Mouse (Mus musculus): ENCODE data around the gene Mreg. TPM values are rescaled to one million over a fixed set of nuclear protein-coding genes. Genes with fewer than 3 reads are reported as not detected.

Gene Mreg
- polyA plus RNA-seq, 1 experiment from 2014 or later, result 6.2 TPM

GRCm38 (mm10) chr1:72172788-72173187 lies 39.3 kb downstream of the Mreg start:
- Histone ChIP-seq H3K9ac (ENCODE audit: low read depth, low read length) (no peak overlapping the region), H3K9me3 (replicated peaks; ENCODE audit: low read length) (no peaks in the 10 kb centered on the region), H3K4me2 (ENCODE audit: low read length) (no peak overlapping the region), H3K4me1 (replicated peaks; ENCODE audit: insufficient read depth, low read length) (no peaks in the 10 kb centered on the region), H3K27ac (no peak overlapping the region), H3K36me3 (ENCODE audit: insufficient read depth, low read length) (no peaks in the 10 kb centered on the region), H3K27me3 (ENCODE audit: insufficient read depth, low read length) (no peaks in the 10 kb centered on the region), H3K4me3 (replicated peaks; ENCODE audit: low read depth, low read length) (no peak overlapping the region)
- DNase-seq (ENCODE audit: low spot score) (no peak), ATAC-seq (replicated peaks; ENCODE audit: low FRiP score, low read depth) (no peak)
- WGBS, result 80% methylated on average over 8 of the region's 8 CpGs
- TF ChIP-seq CTCF (IDR thresholded peaks at IDR 0.05; ENCODE audit: low read depth), result no peak

- 0 out of 2 replicates have a peak, but pooled peaks have one; percentile 25 for ATAC-seq (replicated peaks; ENCODE audit: low FRiP score, low read depth)
- no peak overlapping the region for H3K4me2 ChIP-seq (ENCODE audit: low read length)
- no peaks in the 10 kb centered on the region for H3K4me1 ChIP-seq (replicated peaks; ENCODE audit: insufficient read depth, low read length)
- H3K36me3 ChIP-seq (ENCODE audit: insufficient read depth, low read length), result no peaks in the 10 kb centered on the region
- no peaks in the 10 kb centered on the region for H3K27me3 ChIP-seq (ENCODE audit: insufficient read depth, low read length)
- peak; percentile 38 for DNase-seq (ENCODE audit: low spot score)
- H3K9ac ChIP-seq (ENCODE audit: low read depth, low read length), result no peak overlapping the region
- no peaks in the 10 kb centered on the region for H3K9me3 ChIP-seq (replicated peaks; ENCODE audit: low read length)
- H3K27ac ChIP-seq, result no peak overlapping the region
- no peak overlapping the region for H3K4me3 ChIP-seq (replicated peaks; ENCODE audit: low read depth, low read length)
- TF ChIP-seq CTCF (IDR thresholded peaks at IDR 0.05; ENCODE audit: low read depth), result no peak
- 51% methylated on average over 13 of the region's 13 CpGs for WGBS
Observed at GRCm38 (mm10) chr1:72171001-72171860, 40.9 kb downstream of the Mreg start.

GRCm38 (mm10) chr1:72167024-72167423 lies 45.1 kb downstream of the Mreg start:
- Histone ChIP-seq H3K4me2 (ENCODE audit: low read length) (no peak overlapping the region), H3K9me3 (replicated peaks; ENCODE audit: low read length) (no peaks in the 10 kb centered on the region), H3K9ac (ENCODE audit: low read depth, low read length) (no peak overlapping the region), H3K36me3 (ENCODE audit: insufficient read depth, low read length) (no peaks in the 10 kb centered on the region), H3K4me1 (replicated peaks; ENCODE audit: insufficient read depth, low read length) (no peaks in the 10 kb centered on the region), H3K27me3 (ENCODE audit: insufficient read depth, low read length) (no peaks in the 10 kb centered on the region), H3K27ac (no peak overlapping the region), H3K4me3 (replicated peaks; ENCODE audit: low read depth, low read length) (no peak overlapping the region)
- no peak for TF ChIP-seq CTCF (IDR thresholded peaks at IDR 0.05; ENCODE audit: low read depth)
- no peak for ATAC-seq (replicated peaks; ENCODE audit: low FRiP score, low read depth)
- 93% methylated on average over 10 of the region's 10 CpGs for WGBS
- no peak for DNase-seq (ENCODE audit: low spot score)

GRCm38 (mm10) chr1:72166468-72166814 lies 45.7 kb downstream of the Mreg start:
- no peak for ATAC-seq (replicated peaks; ENCODE audit: low FRiP score, low read depth)
- Histone ChIP-seq H3K27me3 (ENCODE audit: insufficient read depth, low read length) (no peaks in the 10 kb centered on the region), H3K36me3 (ENCODE audit: insufficient read depth, low read length) (no peaks in the 10 kb centered on the region), H3K4me2 (ENCODE audit: low read length) (no peak overlapping the region), H3K9ac (ENCODE audit: low read depth, low read length) (no peak overlapping the region), H3K4me3 (replicated peaks; ENCODE audit: low read depth, low read length) (no peak overlapping the region), H3K27ac (no peak overlapping the region), H3K9me3 (replicated peaks; ENCODE audit: low read length) (no peaks in the 10 kb centered on the region), H3K4me1 (replicated peaks; ENCODE audit: insufficient read depth, low read length) (no peaks in the 10 kb centered on the region)
- no peak for DNase-seq (ENCODE audit: low spot score)
- WGBS, result 94% methylated on average over 5 of the region's 5 CpGs
- TF ChIP-seq CTCF (IDR thresholded peaks at IDR 0.05; ENCODE audit: low read depth), result no peak

DNA sequence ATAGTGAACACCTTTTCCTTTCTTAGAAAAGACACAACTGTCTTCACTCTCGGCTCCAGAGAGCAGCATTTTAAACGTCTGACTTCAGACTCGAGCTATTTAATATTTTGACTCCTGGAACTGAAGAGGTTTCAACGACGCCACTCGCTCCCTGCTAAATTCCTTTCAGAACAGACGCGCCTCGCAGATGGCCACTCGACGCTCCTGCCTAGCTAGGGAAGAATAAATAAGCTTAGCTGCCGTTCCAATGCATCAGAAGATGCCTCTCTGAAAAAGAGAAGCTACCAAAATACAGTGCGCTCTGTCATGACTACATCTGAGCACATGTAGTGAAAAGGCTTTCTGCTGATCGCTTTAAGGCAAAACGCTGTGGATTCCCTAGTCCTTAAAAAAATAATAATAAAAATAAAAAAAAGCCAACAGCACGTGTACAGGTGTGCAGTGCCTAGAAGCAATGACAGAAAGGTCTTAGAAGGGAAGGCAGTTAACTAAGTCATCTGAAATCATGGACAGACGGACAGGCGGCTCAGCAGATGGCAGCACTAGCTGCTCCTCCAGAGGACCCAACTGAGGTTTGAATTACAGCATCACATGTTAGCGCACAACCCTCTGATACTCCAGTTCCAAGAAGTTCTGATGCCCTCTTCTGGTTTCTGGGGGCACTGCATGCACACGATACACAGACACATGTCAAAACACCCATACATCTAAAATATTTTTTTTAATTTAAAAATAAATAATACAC lies 46.2 kb downstream of the Mreg start:
- no peak for DNase-seq (ENCODE audit: low spot score)
- no peaks in the 10 kb centered on the region for H3K27me3 ChIP-seq (ENCODE audit: insufficient read depth, low read length)
- no peaks in the 10 kb centered on the region for H3K4me1 ChIP-seq (replicated peaks; ENCODE audit: insufficient read depth, low read length)
- no peak overlapping the region for H3K4me2 ChIP-seq (ENCODE audit: low read length)
- no peak overlapping the region for H3K9ac ChIP-seq (ENCODE audit: low read depth, low read length)
- H3K36me3 ChIP-seq (ENCODE audit: insufficient read depth, low read length), result no peaks in the 10 kb centered on the region
- WGBS, result 87% methylated on average over 20 of the region's 20 CpGs
- no peak overlapping the region for H3K27ac ChIP-seq
- peak; percentile 26; the same call in 1 of the 2 replicates for TF ChIP-seq CTCF (IDR thresholded peaks at IDR 0.05; ENCODE audit: low read depth)
- no peaks in the 10 kb centered on the region for H3K9me3 ChIP-seq (replicated peaks; ENCODE audit: low read length)
- ATAC-seq (replicated peaks; ENCODE audit: low FRiP score, low read depth), result no peak
- no peak overlapping the region for H3K4me3 ChIP-seq (replicated peaks; ENCODE audit: low read depth, low read length)

GRCm38 (mm10) chr1:72160321-72160720 lies 51.8 kb downstream of the Mreg start:
- 87% methylated on average over 7 of the region's 7 CpGs for WGBS
- ATAC-seq (replicated peaks; ENCODE audit: low FRiP score, low read depth) (no peak), DNase-seq (ENCODE audit: low spot score) (no peak)
- H3K9me3 ChIP-seq (replicated peaks; ENCODE audit: low read length), result no peaks in the 10 kb centered on the region
- no peaks in the 10 kb centered on the region for H3K4me1 ChIP-seq (replicated peaks; ENCODE audit: insufficient read depth, low read length)
- H3K4me2 ChIP-seq (ENCODE audit: low read length), result no peak overlapping the region
- TF ChIP-seq CTCF (IDR thresholded peaks at IDR 0.05; ENCODE audit: low read depth), result no peak
- no peaks in the 10 kb centered on the region for H3K27me3 ChIP-seq (ENCODE audit: insufficient read depth, low read length)
- no peak overlapping the region for H3K4me3 ChIP-seq (replicated peaks; ENCODE audit: low read depth, low read length)
- no peak overlapping the region for H3K27ac ChIP-seq
- no peaks in the 10 kb centered on the region for H3K36me3 ChIP-seq (ENCODE audit: insufficient read depth, low read length)
- no peak overlapping the region for H3K9ac ChIP-seq (ENCODE audit: low read depth, low read length)
